Mouse (Mus musculus) bone marrow, adult 2 months (tissue): Measurements from ENCODE around the gene 1500009C09Rik. TPM values are rescaled to one million over a fixed set of nuclear protein-coding genes. Genes with fewer than 3 reads are reported as not detected.
"Not testable (repeated sequence)": the region's sequence is repeated elsewhere in the genome, so short reads cannot be mapped to it uniquely, and the experiment has no call there.

ENCODE experiments used
- H3K27ac ChIP-seq: fragments of 200-500 bp; 2 replicates; pipeline ENCODE4 v1.5.1; 2012; ENCODE audit warnings: low read depth, mild to moderate bottlenecking, control low read depth, inconsistent platforms, low read length; ENCODE audit not compliant: control insufficient read depth, poor library complexity, insufficient read depth
- H3K4me1 ChIP-seq: fragments of 200-500 bp; 2 replicates; pipeline ENCODE4 v1.6.1; 2011; ENCODE audit warnings: low read length; ENCODE audit not compliant: control insufficient read depth, insufficient read depth
- H3K4me3 ChIP-seq: fragments of 200-500 bp; replicated peaks from 2 replicates; pipeline ENCODE3; 2011; ENCODE audit warnings: mild to moderate bottlenecking, low read depth, low read length, control low read depth; ENCODE audit not compliant: control insufficient read depth
- CTCF ChIP-seq: fragments of 200-500 bp; IDR thresholded peaks from 2 replicates; pipeline ENCODE4 v1.5.1; 2011; ENCODE audit warnings: low read length, control low read depth; ENCODE audit not compliant: control insufficient read depth, insufficient read depth
- POLR2A ChIP-seq: fragments of 200-500 bp; IDR thresholded peaks from 2 replicates; pipeline ENCODE4 v1.6.1; 2011; ENCODE audit warnings: low read depth, mild to moderate bottlenecking, control low read depth, low read length, borderline replicate concordance; ENCODE audit not compliant: control insufficient read depth
- WGBS: fragments of 180-500 bp; shearing (Covaris S2); methylation state at CpG from one replicate; pipeline ENCODE4 v1.1.7; 2018; 5-methylcytosine and 5-hydroxymethylcytosine counted together
- polyA plus RNA-seq: library from polyadenylated mRNA; stranded (reverse); fragments of >200 nt; gene quantifications from 2 replicates; pipeline ENCODE4 v1.2.4, GENCODE M21; 2011; ENCODE audit warnings: low replicate concordance; ENCODE audit not compliant: missing spikeins, insufficient read depth, insufficient read length

Gene 1500009C09Rik
- polyA plus RNA-seq, 1 experiment, result not detected

- H3K4me3 ChIP-seq, result no peak overlapping the region
- TF ChIP-seq POLR2A, result no peak
- TF ChIP-seq CTCF, result no peak
- WGBS, result 39% methylated on average over 10 of the region's 10 CpGs
- H3K4me1 ChIP-seq, result peaks cover 2% of the 10 kb centered on the region; the same call in 1 of the 2 replicates
- no peak overlapping the region for H3K27ac ChIP-seq
Observed at GRCm38 (mm10) chr15:82235661-82236060, 16.5 kb upstream of the 1500009C09Rik start.

DNA sequence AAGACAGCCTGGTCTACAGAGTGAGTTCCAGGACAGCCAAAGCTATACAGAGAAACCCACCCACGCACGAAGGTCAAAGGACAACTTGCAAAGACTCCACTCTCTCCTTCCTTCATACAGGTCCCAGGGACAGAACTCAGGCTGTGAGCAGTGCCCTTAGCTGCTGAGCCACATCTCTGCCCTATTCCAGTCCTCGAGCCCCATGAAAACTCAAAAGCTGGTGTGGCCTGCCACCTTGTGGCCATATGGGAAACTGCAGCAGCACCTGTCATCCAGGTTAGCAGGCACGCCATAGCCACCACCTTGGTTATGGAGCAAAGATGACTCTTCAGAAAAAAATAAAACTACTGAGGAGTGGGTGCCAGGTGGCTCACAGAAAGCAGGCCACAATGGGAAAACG, 15.6 kb upstream of the 1500009C09Rik start:
- 29% methylated on average over 5 of the region's 5 CpGs for WGBS
- Histone ChIP-seq H3K4me3 (no peak overlapping the region), H3K4me1 (peaks cover 2% of the 10 kb centered on the region; the same call in 1 of the 2 replicates), H3K27ac (no peak overlapping the region)
- peak; percentile 96 for TF ChIP-seq CTCF
- TF ChIP-seq POLR2A, result no peak

DNA sequence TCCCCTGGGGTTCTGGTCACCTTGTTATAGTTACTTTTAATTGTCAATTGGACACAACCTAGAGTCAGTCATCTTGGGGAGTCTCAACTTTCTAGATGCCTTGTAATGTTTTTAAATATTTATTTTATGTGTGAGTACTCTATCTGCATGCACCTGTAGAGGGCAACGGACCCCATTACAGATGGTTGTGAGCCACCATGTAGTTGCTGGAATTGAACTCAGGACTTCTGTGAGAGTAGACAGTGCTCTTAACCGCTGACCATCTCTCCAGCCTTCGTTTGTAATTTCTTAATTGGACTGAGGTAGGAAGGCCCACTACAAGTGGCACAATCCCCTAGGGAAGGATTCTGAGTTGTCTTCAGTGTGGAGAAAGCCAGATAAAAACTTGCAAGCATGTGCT, 8.9 kb upstream of the 1500009C09Rik start:
- no peaks in the 10 kb centered on the region for H3K4me1 ChIP-seq
- peak overlapping the region; percentile 87 for H3K4me3 ChIP-seq
- 64% methylated on average over 3 of the region's 3 CpGs for WGBS
- TF ChIP-seq POLR2A (no peak), CTCF (no peak)
- no peak overlapping the region for H3K27ac ChIP-seq

- peak overlapping the region; percentile 87 for H3K4me3 ChIP-seq
- 2% methylated on average over 12 of the region's 12 CpGs for WGBS
- H3K4me1 ChIP-seq, result no peaks in the 10 kb centered on the region
- no peak for TF ChIP-seq CTCF
- TF ChIP-seq POLR2A, result no peak
- H3K27ac ChIP-seq, result peak overlapping the region; percentile 32
Observed at GRCm38 (mm10) chr15:82243742-82244114, 8.5 kb upstream of the 1500009C09Rik start.

DNA sequence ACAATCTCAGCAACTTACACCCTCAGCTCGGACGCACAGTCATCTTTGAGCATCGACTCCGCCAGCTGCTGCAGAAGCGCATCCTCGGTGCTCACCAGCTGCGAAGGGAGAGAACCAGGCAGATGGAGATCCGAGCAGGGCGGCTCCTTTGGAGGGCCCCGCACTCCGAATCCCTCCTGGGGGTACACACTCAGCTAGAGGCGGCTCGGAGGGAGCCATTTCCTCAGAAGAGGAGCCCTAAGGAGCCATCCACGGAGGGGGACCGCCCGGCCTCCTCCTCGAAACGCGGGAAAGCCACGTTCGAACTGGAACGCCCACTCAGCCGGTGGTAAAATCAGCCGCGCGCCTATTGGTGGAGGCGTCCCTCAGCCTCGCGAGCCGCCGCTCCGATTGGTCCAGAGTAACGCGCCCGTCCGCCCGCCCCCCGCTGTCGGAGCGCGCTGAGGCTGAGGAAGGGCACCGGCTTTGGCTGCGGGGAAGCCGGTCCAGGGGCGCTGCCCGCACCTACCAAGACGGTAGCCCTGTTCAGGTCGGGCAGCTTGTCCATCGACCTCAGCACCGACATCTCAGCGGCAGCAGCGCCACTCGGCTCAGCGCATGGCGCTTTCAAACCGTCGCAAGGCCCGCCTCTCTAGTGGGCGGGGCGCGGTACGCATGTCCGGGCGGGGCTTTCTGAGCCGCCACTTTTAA, 7.9 kb upstream of the 1500009C09Rik start, which contains the start of gene Cenpm:
Cenpm (minus strand) TSS at position 634 of the 690 bp plus-strand sequence.
- Histone ChIP-seq H3K4me3 (peak within 1 kb of the TSS; percentile 87), H3K27ac (peak within 1 kb of the TSS; percentile 65), H3K4me1 (no peaks in the 10 kb centered on the region)
- no peak for TF ChIP-seq CTCF
- peak; percentile 46; the same call in 1 of the 2 replicates for TF ChIP-seq POLR2A
- under 1% methylated on average over 65 of the region's 65 CpGs for WGBS

DNA sequence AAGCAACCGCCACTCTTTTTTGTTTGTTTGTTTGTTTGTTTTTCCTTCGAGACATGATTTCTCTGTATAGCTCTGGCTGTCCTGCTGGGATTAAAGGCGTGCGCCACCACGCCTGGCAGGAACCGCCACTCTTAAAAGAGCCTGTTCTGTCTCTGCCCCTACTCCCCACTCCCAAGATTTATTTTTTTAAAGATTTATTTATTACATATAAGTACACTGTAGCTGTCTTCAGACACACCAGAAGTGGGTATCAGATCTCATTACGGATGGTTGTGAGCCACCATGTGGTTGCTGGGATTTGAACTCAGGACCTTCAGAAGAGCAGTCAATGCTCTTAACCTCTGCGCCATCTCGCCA, 7.4 kb upstream of the 1500009C09Rik start:
- not testable (repeated sequence) for H3K27ac ChIP-seq, H3K4me1 ChIP-seq
- H3K4me3 ChIP-seq, result peak overlapping the region; percentile 87
- 22% methylated on average over 9 of the region's 9 CpGs for WGBS

- 46% methylated on average over 3 of the region's 3 CpGs for WGBS
- no peak overlapping the region for H3K4me3 ChIP-seq
- no peak for TF ChIP-seq POLR2A
- TF ChIP-seq CTCF, result no peak
- no peak overlapping the region for H3K27ac ChIP-seq
- no peaks in the 10 kb centered on the region for H3K4me1 ChIP-seq
Observed at GRCm38 (mm10) chr15:82247131-82247776, 4.9 kb upstream of the 1500009C09Rik start.

GRCm38 (mm10) chr15:82251579-82251978, 618 bp upstream of the 1500009C09Rik start:
- Histone ChIP-seq H3K27ac (no peak overlapping the region), H3K4me1 (peaks cover 1% of the 10 kb centered on the region; the same call in 1 of the 2 replicates), H3K4me3 (no peak overlapping the region)
- 83% methylated on average over 3 of the region's 3 CpGs for WGBS
- TF ChIP-seq POLR2A (no peak), CTCF (0 out of 2 replicates have a peak, but pooled peaks have one; percentile 15)

DNA sequence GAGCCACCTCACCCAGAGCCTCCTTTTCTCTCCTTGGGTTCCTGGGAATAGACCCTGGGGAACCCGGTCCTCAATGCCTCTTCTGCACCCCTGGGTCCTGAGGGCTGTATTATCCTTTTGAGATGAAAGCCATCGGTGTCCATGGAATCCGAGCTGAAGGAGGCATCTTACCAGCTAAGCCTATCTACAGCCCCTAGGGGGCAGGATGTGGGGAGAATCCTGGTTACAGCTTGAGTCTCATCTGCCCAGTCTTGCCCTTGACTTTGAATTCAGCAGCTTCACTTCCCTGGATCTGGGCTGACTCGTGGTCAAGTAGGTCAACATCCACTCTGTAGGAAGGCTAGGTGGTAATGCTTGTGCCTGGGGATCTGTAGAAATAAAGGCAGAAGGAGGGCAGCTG, 3.1 kb downstream of the 1500009C09Rik start:
- TF ChIP-seq CTCF, result no peak
- H3K4me3 ChIP-seq, result no peak overlapping the region
- H3K4me1 ChIP-seq, result peaks cover 1% of the 10 kb centered on the region; the same call in 1 of the 2 replicates
- H3K27ac ChIP-seq, result no peak overlapping the region
- WGBS, result 46% methylated on average over 4 of the region's 4 CpGs
